Mouse (Mus musculus) small intestine, adult 2 months (tissue): Measurements from ENCODE around the gene Whamm. TPM values are rescaled to one million over a fixed set of nuclear protein-coding genes. Genes with fewer than 3 reads are reported as not detected.

ENCODE experiments used
- H3K27ac ChIP-seq: fragments of 200-500 bp; 2 replicates; pipeline ENCODE4 v1.5.1; 2012; ENCODE audit warnings: low read depth, low read length, control low read depth, inconsistent platforms; ENCODE audit not compliant: insufficient read depth
- H3K27me3 ChIP-seq: fragments of 200-500 bp; 2 replicates; pipeline ENCODE4 v1.6.1; 2012; ENCODE audit warnings: mild to moderate bottlenecking, moderate library complexity, low read length, inconsistent platforms; ENCODE audit not compliant: control insufficient read depth, insufficient read depth
- H3K36me3 ChIP-seq: fragments of 200-500 bp; 2 replicates; pipeline ENCODE4 v1.6.1; 2012; ENCODE audit warnings: mild to moderate bottlenecking, low read length, control low read depth, inconsistent platforms; ENCODE audit not compliant: control insufficient read depth, insufficient read depth
- H3K4me1 ChIP-seq: fragments of 200-500 bp; 2 replicates; pipeline ENCODE4 v1.6.1; 2012; ENCODE audit warnings: low read length, inconsistent platforms, mixed read lengths; ENCODE audit not compliant: control insufficient read depth, insufficient read depth, insufficient read length
- H3K4me3 ChIP-seq: fragments of 200-500 bp; 2 replicates; pipeline ENCODE4 v1.5.1; 2012; ENCODE audit warnings: low read depth, mild to moderate bottlenecking, control low read depth, inconsistent platforms, low read length, moderate library complexity
- CTCF ChIP-seq: fragments of 200-500 bp; IDR thresholded peaks from 2 replicates; pipeline ENCODE4 v1.5.1; 2012; ENCODE audit warnings: low read depth, mild to moderate bottlenecking, control low read depth, inconsistent platforms, low read length, moderate library complexity, mixed read lengths; ENCODE audit not compliant: insufficient replicate concordance, insufficient read length; ENCODE audit errors: extremely low read depth
- POLR2A ChIP-seq: fragments of 200-500 bp; IDR thresholded peaks from 2 replicates; pipeline ENCODE4 v1.6.1; 2012; ENCODE audit warnings: low read depth, mild to moderate bottlenecking, control low read depth, inconsistent platforms, low read length, moderate library complexity
- WGBS: fragments of 180-500 bp; shearing (Covaris S2); methylation state at CpG from one replicate; pipeline ENCODE4 v1.1.7; 2018; 5-methylcytosine and 5-hydroxymethylcytosine counted together
- polyA plus RNA-seq: library from polyadenylated mRNA; depleted of rRNA; stranded (reverse); fragments of >200 nt; gene quantifications from 2 replicates; pipeline ENCODE4 v1.2.3, GENCODE M21; 2012

The Whamm gene
- polyA plus RNA-seq, 1 experiment: 34.0 TPM

- Histone ChIP-seq H3K4me3 (no peak overlapping the region), H3K27me3 (no peaks in the 10 kb centered on the region), H3K4me1 (peaks cover 3% of the 10 kb centered on the region; the same call in 1 of the 2 replicates), H3K36me3 (peaks cover 20% of the 10 kb centered on the region), H3K27ac (no peak overlapping the region)
- TF ChIP-seq POLR2A (no peak), CTCF (no peak)
- WGBS: 92% methylated on average over 5 of the region's 5 CpGs
These were observed 8.2 kb downstream of the Whamm start for GRCm38 (mm10) chr7:81579312-81579711.

- Histone ChIP-seq H3K27me3 (no peaks in the 10 kb centered on the region), H3K4me3 (no peak overlapping the region), H3K36me3 (peaks cover 20% of the 10 kb centered on the region), H3K4me1 (peaks cover 6% of the 10 kb centered on the region; the same call in 1 of the 2 replicates), H3K27ac (no peak overlapping the region)
- 42% methylated on average over 3 of the region's 3 CpGs for WGBS
- TF ChIP-seq POLR2A: no peak
- TF ChIP-seq CTCF: no peak
These were observed 12.4 kb downstream of the Whamm start for GRCm38 (mm10) chr7:81583512-81583911.

GRCm38 (mm10) chr7:81585326-81585725, 14.3 kb downstream of the Whamm start:
- peak overlapping the region; percentile 47; the same call in 1 of the 2 replicates for H3K27ac ChIP-seq
- peaks cover 6% of the 10 kb centered on the region; the same call in 1 of the 2 replicates for H3K4me1 ChIP-seq
- no peaks in the 10 kb centered on the region for H3K27me3 ChIP-seq
- H3K4me3 ChIP-seq: no peak overlapping the region
- TF ChIP-seq CTCF (no peak), POLR2A (no peak)
- peaks cover 27% of the 10 kb centered on the region for H3K36me3 ChIP-seq
- WGBS: 55% methylated on average over 7 of the region's 7 CpGs

- Histone ChIP-seq H3K27ac (no peak overlapping the region), H3K4me1 (peaks cover 6% of the 10 kb centered on the region; the same call in 1 of the 2 replicates), H3K27me3 (no peaks in the 10 kb centered on the region), H3K4me3 (no peak overlapping the region), H3K36me3 (peaks cover 41% of the 10 kb centered on the region)
- TF ChIP-seq POLR2A: no peak
- no peak for TF ChIP-seq CTCF
- WGBS: 90% methylated on average over 4 of the region's 4 CpGs
These were observed 16.2 kb downstream of the Whamm start for GRCm38 (mm10) chr7:81587238-81587637.

GRCm38 (mm10) chr7:81592686-81593085, 21.6 kb downstream of the Whamm start:
- H3K27ac ChIP-seq: no peak overlapping the region
- WGBS: 72% methylated on average over 9 of the region's 9 CpGs

GRCm38 (mm10) chr7:81593387-81593786, 22.3 kb downstream of the Whamm start:
- TF ChIP-seq CTCF: no peak
- no peak for TF ChIP-seq POLR2A
- 89% methylated on average over 8 of the region's 8 CpGs for whole genome bisulfite sequencing
- Histone ChIP-seq H3K27me3 (no peaks in the 10 kb centered on the region), H3K4me3 (no peak overlapping the region), H3K4me1 (peaks cover 2% of the 10 kb centered on the region), H3K36me3 (peaks cover 74% of the 10 kb centered on the region), H3K27ac (no peak overlapping the region)

More at GRCm38 (mm10) chr7:81592686-81593085, 21.6 kb downstream of the Whamm start:
- TF ChIP-seq CTCF (no peak), POLR2A (no peak)
- peaks cover 72% of the 10 kb centered on the region for H3K36me3 ChIP-seq
- peaks cover 2% of the 10 kb centered on the region; the same call in 1 of the 2 replicates for H3K4me1 ChIP-seq
- H3K4me3 ChIP-seq: no peak overlapping the region
- no peaks in the 10 kb centered on the region for H3K27me3 ChIP-seq

GRCm38 (mm10) chr7:81595056-81595455, 24.0 kb downstream of the Whamm start:
- Histone ChIP-seq H3K36me3 (peaks cover 69% of the 10 kb centered on the region), H3K27me3 (no peaks in the 10 kb centered on the region), H3K4me3 (no peak overlapping the region), H3K4me1 (peaks cover 8% of the 10 kb centered on the region), H3K27ac (no peak overlapping the region)
- WGBS: 83% methylated on average over 5 of the region's 5 CpGs
- no peak for TF ChIP-seq POLR2A
- TF ChIP-seq CTCF: no peak
